Mouse (Mus musculus) spleen, postnatal 36 days (tissue): ENCODE measurements around the gene Nr1d1.

Experiments used
- DNase-seq, 2 experiments: peaks; one replicate each; pipeline ENCODE4 v3.0.0; 2022; ENCODE audit warnings: low spot score in 2 of 2, mixed read lengths in 1 of 2

Gene Nr1d1

DNA sequence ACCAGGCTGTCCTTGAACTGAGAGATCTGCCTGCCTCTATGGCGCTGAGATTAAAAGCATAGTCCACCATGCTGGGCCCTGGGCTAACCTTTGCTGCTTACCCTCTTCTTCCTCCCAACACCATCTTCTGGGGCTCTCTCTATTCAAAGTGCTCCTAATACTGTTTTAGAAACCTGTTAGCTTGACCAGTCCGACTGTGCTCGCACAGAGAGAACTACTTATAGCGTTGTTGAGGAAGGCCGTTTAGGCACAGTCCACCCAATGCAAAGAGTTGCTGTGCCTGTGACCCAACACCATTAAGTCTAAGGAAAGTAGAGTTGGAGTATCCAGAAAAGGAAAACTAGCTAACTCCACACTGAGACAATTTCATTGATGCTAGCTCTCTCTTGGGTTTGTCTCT, 13.0 kb upstream of the Nr1d1 start:
- DNase-seq, result no peak

DNA sequence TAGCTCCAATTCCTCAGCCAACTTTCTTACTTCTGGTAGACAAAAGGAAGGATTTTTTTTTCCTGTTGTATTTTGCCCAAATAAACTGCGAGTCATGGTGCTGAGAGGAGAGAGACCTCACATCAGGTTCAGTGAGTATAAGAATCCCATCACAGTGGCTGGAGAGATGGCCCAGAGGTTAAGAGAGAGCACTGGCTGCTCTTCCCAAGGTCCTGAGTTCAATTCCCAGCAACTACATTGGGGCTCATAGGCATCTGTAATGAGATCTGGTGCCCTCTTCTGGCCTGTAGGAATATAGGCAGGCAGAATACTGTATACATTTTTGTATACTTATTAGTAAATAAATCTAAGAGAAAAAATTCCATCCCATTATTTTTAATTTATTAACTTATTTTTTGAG, 12.6 kb upstream of the Nr1d1 start:
- no peak for DNase-seq

- no peak for DNase-seq
These were observed 12.1 kb upstream of the Nr1d1 start for GRCm38 (mm10) chr11:98787229-98787628.

DNA sequence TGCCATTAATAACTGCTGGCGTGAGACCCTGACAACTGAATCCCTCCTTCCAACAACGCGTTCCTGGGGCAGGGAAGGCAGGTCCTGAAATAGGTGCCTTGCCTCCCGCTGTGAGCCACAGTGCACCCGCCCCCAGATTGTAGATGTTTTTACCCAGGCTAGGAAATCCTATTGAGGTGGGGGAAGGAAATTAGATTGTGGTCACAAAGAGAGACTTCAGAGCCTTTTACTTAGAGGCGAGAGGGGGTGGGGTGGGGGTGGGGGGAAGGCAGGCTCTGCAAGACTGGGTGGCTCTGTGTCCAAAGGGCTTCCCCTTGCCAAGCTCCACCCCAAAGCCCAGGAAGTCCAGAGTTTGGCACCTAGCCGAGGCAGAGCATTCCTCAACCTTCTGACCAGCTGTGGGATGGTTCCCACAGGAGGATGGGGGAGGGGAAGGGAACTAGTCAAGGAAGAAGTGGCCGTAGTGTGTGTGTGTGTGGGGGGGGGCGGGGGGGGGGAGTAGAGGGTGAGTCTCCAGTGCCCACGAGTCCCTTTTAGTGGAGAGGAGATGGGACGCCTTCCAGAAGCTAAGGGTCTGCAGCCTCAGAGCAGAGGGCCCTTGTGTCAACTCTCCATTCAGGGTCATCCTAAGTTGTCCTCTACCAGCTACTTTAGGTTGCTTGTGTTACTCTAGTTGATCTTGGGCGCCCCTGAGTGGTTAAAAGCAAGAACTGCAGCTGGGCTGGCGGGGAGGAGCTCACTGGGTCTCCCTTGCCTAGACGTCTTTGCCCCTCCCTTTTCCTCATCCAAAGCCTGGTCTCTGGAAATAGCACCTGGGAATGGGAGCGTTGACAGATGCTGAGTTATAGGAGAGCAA, 11.5 kb upstream of the Nr1d1 start:
- DNase-seq, result peak; percentile 87 to 92

- DNase-seq, result peak; percentile 68 to 73
These were observed 10.7 kb upstream of the Nr1d1 start for GRCm38 (mm10) chr11:98785772-98786281.

- no peak for DNase-seq
These were observed 10.1 kb upstream of the Nr1d1 start for GRCm38 (mm10) chr11:98785214-98785613.

DNA sequence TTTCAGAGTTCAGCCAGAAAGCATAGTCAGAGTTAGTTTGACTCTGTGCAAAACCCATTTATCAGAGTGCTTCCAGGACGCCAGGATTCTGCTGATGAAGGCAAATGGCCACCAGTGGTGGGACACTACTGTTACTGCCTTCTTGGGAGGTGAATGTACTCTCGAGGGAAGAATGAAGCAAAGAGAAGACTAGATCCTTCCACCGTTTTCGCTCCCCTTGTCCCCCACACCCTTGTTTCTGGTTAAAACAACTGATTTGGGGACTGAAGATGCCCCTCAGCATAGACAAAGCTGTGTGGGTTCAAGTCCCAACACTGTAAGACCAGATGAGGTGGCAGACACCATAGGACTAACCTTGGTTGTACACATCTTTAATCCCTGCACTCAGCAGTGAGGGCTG, 9.0 kb upstream of the Nr1d1 start:
- DNase-seq, result no peak

DNA sequence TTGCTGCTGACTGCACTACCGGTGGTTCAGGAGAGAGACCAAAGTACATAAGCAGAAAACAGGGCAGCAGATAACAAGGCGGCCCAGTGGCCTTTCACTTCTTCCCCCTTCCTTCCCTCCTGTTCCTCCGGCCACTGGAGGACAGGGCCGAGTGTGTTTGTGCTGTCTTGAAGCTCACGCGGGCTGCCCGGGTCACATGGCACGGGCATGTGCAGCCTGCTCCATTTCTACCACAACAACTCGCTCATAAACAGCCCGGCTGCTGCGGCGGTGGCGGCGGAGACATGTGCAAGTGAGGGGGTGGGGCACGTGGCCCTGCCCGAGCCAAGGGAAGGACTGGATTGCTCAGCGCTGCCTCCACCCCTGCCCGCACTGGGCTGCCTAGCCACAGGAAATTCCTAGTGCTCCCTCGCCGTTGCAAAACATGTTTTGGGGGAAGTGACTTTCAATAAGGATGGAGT, 8.1 kb upstream of the Nr1d1 start:
- DNase-seq, result peak; percentile 79 to 81

DNA sequence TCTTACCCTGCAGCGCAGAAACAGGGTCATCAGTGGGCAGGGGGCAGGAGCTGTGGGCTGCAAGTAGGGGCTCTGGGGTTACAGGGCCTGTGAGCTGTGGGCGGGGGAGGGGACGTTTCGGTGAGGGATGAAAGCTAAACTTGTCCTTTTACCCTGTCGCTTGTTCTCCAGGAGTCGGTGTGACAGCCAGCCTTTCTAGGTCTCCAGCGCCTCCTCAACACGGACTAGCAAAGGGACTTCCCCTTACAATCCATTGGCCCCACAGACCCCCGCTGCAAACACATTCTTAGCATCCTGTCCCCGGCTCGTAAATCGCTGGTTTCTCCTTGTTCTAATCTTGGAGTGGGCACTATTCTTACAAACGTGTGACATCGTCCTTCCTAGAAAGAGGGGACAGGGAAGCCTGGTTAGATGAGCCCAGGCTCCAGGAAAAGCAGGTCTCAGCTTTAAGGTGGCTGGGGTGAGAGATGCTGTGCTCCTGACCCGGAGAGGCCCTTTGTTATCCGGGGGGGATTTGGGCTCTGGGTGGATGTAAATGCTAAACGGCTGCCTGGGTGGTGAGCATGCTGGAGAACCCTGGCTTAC, 7.6 kb upstream of the Nr1d1 start:
- no peak for DNase-seq

DNA sequence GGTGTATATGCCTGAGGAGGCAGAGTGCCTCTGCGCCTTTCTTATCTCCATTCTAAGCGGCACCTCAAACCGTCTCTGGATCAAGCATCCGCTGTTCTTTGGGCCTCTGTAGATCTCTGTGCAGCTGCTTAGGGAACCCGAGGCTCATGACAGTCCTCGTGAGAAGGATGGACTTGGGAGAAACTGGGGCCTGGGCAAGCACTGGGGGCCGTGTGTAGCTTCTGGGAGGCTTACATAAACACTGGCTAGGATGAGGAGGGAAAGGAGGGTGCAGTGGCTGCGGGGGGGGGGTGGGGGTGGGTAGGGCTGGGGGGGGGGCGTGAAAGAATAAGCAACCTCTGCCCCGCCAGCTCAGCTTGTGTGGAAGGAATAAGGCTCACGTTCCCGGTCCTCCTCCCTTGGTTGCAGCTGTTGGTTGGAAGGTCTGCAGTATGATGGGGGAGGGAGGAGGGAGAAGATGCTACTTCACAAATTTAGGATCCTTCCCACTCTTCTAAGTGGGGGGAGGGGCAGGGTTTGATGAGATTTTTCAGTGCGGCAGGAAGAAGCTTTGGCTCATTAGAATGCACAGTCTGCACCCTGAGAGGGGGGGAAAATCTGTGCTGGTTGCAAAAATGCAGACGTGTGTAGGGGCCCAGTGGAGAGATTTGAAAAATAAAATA, 6.8 kb upstream of the Nr1d1 start:
- DNase-seq, result no peak

GRCm38 (mm10) chr11:98777888-98778287, 2.8 kb upstream of the Nr1d1 start:
- DNase-seq, result no peak

DNA sequence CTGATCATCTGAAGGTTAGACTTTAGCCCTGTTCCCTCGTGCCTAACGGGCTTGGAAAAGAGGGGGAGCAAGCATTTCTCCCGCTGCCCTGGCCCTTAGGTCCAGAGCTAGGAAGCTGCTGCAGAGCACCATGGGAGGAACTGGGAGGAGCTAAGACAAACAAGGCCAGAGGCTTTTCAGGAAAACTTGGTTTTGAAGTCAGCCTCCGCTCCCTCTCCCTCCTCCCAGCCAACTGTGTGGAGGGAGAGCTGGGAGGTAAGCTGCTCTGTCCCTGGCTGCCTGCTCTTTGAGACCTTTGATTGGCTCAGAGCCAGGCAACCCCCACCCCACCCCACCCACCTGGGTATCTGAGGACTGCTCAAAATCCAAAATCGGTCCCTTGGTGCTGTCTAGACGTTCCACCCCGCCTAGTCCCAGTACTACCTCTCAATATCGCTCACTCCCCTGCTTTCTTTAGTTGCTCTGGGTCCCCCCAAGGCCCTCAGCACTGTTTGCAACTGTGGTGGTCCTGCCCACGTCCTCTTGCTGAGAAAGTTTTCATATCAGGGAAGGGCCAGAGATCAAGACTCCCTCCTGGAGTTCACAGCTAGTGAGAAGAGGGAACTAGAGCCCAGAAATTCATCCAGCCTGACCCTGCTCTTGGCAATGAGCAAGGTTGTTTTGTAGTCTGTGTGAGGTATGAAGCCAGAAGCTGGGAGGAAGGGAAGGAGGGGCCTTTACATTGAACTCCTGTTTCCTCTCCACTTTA, 1.9 kb upstream of the Nr1d1 start:
- DNase-seq, result no peak

DNA sequence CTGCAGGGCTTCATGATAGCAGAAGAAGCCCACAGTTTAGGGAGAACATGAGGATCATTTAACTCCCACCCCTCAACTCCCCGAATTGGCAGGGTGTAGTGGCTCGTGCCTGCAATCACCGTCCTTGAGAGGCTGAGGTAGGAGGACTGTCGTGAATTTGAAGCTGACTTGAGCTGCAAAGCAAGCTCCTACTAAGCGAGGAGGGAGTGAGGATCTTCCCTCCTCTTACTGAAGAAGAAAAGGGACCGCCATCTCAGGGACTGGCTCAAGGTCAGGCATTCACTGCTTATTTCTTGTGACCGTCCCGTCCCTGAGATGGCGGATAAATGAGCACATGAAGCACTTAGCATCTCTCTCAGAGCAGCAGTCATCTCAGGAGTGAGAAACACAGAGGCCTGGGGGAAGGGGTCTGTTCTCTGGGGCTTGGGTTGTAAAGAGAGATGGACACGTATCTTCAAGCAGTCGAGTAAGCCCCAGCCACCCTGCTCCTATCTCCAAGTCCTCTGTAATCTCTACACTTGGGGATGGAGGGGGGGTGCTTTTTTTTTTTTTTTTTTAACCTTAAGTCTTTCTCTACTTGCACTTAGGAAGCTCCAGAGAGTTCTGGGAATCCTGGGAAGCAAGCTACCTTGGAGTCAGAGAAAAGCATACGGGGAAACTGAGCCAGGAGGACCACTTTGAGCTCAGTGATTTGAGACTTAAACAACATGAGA, 1.1 kb upstream of the Nr1d1 start:
- DNase-seq, result no peak

GRCm38 (mm10) chr11:98775348-98776051, 367 bp upstream of the Nr1d1 start:
- DNase-seq, result peak; percentile 85 to 88

- DNase-seq, result peak; percentile 99
These were observed 1.4 kb downstream of the Nr1d1 start for GRCm38 (mm10) chr11:98773635-98774295.

DNA sequence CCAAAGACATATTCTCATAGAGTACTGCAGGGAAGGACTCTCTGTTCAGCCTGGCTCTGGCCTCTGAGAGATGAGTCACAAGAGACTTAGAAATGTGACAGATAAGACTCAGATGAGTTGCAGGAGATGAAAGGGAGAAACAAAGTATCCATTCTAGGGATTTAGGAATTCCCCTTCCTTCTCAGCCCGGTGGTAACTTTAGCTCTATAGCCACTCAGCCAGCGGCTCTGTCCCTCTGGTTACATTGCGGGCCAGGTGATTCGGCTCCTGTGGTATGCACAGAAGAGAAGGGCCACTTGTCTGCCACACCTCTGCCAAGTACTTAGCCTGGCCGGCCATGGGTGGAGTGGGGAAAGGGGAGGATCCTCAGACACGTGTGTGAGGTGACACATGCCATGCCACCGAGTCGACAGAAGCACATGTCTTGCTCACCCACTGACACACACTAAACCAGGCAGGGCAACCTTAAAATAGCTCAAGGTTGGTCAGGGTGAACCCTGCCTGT, 2.4 kb downstream of the Nr1d1 start:
- DNase-seq, result no peak

GRCm38 (mm10) chr11:98771844-98772525, 3.1 kb downstream of the Nr1d1 start:
- DNase-seq, result no peak

DNA sequence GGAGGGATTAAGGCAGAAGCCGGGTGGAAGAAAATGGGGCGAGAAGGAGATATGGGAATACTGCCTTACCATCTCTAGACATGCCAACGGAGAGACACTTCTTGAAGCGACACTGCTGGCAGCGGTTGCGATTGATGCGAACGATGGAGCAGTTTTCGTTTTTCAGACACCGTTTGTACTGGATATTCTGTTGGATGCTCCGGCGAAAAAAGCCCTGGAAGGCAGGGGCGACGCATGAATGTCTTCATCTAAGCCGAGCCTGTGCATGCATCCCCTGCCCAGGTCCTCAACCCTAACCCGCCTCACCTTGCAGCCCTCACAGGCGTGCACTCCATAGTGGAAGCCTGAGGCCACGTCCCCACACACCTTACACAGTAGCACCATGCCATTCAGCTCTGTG, 4.0 kb downstream of the Nr1d1 start:
- no peak for DNase-seq
